Mouse (Mus musculus) monocyte, adult 2 months (primary cell): ENCODE data around the gene Lmnb2.
A peak's percentile ranks its signal among the peaks of the same experiment; 100 is the strongest.

Experiments used
- DNase-seq, 2 experiments: peaks; one replicate each; pipeline ENCODE4 v3.0.0; 2022; ENCODE audit warnings: low spot score in 2 of 2, low read depth in 1 of 2

Gene Lmnb2

DNA sequence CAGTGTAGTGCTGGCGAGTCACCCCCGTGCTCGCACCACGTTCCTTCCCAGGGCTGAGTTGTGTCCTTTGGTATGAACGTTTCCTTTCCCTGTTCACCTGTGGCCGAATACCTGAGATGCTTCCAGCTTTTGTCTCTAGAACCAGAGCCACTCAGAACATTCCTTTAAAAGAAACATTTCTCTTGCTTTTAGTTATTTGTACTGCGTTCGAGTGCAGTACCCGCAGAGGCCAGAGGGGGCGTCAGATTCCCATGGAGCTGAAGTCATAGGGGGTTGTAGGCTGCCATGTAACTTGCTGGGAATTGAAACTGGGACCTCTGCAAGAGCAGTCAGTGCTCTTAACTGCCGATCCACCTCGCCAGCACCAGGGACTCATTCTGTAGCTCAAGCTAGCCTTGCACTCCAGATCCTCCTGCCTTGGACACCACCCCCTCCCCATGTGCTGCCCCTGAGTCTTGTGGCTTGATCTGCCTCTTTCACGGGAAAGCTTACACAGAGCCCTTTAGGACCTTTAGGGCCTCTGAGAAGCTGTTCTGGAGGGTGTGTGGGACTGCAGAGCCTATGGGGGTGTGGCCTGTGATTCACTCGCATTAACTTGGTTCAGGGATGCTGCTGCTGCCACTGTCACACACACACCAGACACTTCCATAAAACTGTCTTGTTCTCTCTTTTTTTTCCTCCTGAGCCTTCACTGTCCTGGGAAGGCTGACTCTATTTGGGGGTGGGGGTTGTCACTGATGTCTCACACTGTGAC, 28.8 kb upstream of the Lmnb2 start:
- DNase-seq = no peak

DNA sequence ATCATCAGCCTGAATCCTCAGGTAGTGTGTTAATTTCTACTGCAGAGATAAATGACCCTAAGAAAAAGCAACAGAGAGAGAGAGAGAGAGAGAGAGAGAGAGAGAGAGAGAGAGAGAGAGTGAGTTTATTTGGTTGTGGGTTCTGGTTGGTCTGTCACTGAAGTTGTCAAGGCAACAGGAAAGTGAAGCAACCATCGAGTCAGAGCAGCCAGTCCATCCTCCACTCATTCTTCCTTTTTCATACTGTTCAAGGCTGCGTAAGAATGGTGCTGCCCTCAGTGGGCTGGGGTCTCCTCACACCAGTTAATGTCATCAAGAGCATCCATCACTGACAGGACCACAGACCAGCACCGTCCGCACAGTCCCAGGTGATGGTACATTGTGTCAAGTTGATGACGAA, 26.2 kb upstream of the Lmnb2 start:
- no peak for DNase-seq

DNA sequence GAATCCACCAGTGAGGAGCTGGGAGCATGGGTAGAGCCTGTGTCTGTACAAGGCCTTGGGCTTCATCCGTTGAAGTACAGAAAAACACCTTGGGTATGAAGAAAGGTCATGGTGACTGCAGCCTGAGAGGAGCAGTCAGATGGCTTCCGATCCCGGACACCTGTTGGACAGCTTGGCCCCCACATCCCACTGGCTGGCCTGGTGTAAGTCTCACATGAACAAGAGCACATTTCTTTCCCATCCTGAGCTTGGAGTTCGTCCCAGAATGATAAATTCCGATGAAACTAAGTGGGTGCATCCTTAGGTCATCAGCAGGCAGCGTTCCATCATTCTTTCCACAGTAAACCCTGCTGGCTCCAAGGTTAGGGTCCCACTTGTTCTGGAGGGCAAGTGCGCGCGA, 25.7 kb upstream of the Lmnb2 start:
- DNase-seq = no peak

DNA sequence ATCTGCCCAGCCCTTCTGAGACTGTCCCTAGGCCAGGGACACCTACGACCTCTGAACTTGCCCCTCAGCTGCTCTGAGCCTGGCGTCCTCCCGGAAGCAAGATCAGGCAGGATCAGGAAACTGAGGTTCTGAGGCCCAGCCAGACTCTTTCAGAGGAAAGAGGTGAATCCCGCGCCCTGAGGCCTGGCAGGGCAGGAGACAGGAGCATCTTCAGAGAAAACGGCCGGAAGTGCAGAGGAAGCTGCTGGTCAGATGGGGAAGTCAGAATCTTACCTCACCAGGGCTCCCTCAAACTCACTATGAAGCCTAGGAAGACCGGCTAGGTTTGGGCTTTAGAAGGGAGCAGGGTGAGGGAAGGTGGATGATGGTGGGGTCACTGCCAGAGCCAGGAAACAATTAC, 24.9 kb upstream of the Lmnb2 start:
- DNase-seq = no peak

- no peak for DNase-seq
These were observed 22.9 kb upstream of the Lmnb2 start for GRCm38 (mm10) chr10:80940988-80941347.

GRCm38 (mm10) chr10:80940320-80940987, 22.4 kb upstream of the Lmnb2 start:
- no peak for DNase-seq

- peak in 1 of 2 experiments; percentile 70 for DNase-seq
These were observed 21.6 kb upstream of the Lmnb2 start for GRCm38 (mm10) chr10:80939671-80940070.

DNA sequence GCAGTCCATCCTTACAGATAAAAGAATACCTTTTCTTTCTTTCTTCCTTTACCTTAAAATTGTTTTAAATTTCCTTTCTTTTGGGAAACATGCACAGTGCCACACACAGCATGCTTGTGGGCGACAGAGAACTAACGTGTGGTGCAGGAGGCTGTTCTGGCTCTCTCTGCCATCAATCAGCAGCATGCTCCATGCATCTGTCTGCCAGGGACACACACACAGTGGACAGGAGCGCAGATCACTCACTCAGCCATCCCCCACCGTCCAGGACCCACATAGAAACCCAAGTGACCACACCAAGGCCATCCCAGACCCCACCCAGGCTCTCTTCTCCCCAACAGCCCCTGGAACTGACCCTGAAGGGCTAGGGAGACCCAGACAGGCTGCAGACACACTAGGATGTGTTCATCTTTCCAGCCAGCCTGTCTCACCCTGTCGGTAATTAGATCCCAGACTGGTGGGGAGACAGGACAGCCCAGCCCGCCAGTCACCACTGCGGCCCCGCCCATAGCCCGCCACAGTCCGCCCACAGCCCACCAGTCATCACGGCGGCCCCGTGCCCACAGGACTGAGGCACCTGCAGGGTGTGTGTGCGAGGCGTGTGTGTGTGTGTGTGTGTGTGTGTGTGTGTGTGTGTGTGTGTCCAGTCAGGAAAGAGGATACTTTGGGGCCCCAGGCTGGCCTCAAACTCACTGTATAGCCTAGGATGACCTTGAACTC, 20.9 kb upstream of the Lmnb2 start:
- no peak for DNase-seq

- no peak for DNase-seq
These were observed 19.6 kb upstream of the Lmnb2 start for GRCm38 (mm10) chr10:80937646-80938045.

GRCm38 (mm10) chr10:80936810-80937164, 18.7 kb upstream of the Lmnb2 start:
- DNase-seq = no peak

DNA sequence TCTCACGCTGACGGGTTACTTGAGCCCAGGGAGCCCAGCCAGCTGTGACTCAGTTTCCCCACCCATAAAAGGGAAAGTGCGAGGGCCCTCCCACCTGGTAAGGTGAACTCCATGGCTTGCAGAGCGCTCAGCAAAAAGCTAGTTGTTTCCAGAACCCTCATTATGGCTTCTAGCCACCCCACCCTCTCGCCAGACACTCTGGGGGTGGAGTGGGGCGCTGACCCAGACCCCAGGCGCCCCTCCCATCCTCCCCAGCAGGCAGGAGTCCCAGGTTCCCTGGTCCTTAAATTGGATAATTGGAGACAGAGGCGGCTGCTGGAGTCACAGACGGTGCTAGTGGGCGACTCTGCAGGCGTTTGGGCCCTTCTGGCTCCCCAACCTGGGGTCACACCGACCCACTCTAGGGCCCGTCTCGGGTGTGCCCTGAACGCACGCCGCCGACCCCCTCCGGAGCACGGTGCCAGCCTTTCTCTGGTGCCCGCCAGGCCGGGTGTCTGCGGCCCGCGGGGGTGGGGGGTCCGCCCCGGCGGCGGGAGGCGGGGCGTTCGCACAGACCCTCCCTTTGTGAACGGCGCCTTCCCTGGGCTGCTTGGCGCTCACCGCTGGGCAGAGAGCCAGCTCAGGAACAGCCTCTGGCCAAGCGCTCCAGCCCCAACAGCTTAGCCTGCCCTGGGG, 18.2 kb upstream of the Lmnb2 start:
- DNase-seq = no peak

DNA sequence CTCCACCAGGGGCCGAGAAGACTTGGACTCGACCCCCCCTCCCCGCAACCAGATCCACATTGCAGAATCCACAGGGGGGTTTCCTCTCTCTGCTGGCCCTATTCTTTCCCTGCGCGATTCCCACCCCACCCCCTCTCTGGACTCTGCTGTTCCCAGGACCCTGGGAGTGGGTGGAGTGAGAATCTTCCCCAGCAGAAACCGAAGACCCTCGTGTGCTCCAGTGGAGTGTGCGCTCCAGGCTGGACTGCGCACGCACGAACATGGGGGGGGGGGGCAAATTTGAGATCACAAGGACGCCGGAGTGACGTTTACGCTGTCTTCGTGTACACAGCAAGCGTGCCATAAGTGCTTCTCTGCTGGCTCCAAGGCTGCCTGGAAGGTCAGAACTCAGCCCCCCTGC, 17.7 kb upstream of the Lmnb2 start:
- no peak for DNase-seq

GRCm38 (mm10) chr10:80935241-80935640, 17.2 kb upstream of the Lmnb2 start:
- DNase-seq = no peak

- no peak for DNase-seq
These were observed 16.3 kb upstream of the Lmnb2 start for GRCm38 (mm10) chr10:80934136-80934985.

DNA sequence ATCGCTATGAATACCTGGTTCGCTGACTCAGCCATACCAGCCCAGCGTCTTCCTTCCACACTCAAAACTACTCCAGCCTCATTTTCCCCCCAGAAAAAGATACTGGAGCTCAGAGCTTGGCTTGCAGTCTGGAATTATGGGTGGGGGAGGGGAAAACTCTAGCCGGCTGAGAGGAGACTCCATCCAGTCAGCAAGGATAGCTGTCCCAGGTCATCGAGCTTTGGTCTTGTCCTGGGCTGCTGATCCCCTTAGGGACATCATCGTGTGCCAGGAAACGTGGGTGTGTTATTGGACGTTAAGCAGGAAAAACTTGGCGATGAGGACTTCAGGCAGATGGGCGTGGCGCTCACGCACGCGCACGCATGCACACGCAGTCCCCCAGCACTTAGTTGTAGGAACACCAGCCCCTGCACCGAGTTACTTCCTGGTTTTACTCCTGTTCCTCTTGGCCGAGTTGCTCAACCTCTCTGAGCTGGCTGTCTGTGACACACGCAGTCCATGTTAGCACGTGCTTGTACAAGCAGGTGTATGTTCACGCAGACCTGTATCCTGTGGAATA, 15.5 kb upstream of the Lmnb2 start:
- DNase-seq = peak in 1 of 2 experiments; percentile 48

DNA sequence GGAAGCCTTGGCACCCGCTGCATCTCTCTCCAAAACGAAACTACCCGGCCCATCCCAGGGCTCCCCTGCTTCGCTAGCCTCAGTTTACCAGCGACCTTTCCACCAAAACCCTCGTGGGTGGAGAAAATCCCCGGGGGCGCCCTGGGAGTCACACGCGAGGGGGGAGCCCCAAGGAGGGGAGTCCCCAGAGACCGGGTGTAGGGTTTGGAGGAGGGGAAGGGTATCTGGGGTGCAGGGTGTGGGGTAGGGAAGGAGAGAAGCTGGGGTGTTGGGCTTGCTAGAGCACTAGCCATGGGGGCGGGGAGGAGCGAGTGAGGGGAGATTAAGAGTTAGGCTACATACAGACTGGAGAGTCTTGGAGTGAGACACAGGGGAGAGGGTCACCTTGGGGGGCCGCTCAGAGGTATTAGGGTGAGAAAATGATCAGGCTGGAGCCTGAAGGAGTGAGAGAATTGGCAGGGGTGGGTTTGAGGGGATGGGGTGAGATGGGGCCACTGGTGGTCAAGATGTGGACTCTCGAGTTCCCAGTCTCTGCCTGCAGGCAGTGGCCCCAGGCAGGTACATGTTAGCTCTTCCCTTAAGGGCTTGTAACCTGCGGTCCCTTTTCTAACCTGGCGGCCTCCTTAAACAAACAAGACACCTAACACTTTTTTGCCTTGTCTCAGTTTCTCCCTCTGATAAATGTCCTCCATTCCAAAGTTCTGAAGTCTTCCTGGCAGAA, 14.8 kb upstream of the Lmnb2 start:
- no peak for DNase-seq

- no peak for DNase-seq
These were observed 14.2 kb upstream of the Lmnb2 start for GRCm38 (mm10) chr10:80932206-80932605.

GRCm38 (mm10) chr10:80931695-80932094, 13.7 kb upstream of the Lmnb2 start:
- DNase-seq = no peak

GRCm38 (mm10) chr10:80931153-80931671, 13.2 kb upstream of the Lmnb2 start:
- no peak for DNase-seq
